Mouse (Mus musculus): ENCODE data around the gene Zcchc8.
A peak's percentile ranks its signal among the peaks of the same experiment; 100 is the strongest.

Gene Zcchc8

DNA sequence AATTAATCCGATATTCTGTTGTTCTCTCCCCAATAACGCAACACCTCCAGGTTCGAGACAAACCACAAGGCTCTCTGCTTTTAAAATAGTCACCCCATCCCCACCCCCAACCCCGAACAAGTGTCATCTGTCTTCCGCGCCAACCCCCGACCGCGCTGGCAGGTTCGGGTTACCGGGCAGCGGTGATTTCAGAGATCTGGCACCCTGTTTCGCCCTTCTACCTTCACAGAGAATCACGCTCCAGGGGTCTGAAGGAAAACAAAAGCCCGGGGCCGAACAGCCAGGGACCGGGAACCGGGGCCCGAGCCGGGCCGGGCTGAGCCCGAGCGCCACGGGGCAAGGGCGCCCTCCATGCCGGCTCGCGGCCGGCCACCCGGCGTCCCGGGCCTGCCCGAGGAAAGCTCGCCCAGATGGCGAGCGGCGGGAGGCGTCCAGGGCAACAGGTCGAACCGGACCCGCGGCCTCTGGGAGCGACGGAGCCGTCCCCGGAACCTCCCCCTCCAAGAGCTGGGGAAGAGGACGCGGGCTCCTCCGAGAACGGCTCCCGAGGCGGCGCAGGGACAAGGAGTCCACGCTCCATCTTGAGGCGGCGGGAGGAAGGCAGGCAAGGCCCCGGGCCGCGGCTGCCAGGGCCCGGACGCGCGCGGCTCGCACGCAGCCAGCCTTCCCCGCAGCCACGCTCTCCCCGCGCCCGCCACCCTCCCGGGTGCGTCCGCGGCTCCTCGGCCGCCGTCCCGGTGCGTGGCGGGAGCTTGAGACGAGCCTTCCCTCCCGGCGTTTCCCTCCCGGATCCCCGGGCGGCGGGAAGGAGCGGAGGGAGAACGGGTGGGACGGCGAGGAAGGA lies 37.3 kb downstream of the Zcchc8 start:
- DNase-seq: peak; percentile 86 to 87

DNA sequence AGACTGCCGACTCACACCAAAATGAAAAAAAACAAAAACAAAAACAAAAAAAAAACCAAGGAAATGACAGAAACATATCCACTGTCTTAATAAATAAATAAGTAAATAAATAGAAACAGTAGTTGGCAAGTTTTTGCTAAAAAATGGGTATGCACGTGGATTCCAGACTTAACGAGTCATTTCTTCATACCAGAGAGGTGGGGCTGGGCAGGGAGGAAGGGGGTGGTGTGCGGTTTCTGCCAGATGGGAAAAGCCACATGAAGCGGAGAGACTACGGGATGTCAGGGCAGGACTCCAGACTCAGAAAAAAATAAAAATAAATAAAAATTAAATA lies 37.9 kb downstream of the Zcchc8 start:
- no peak for DNase-seq

- no peak for DNase-seq
Observed at GRCm38 (mm10) chr5:123682372-123682771, 38.5 kb downstream of the Zcchc8 start.

GRCm38 (mm10) chr5:123679546-123680263 lies 41.2 kb downstream of the Zcchc8 start:
- DNase-seq: peak; percentile 61 to 70

DNA sequence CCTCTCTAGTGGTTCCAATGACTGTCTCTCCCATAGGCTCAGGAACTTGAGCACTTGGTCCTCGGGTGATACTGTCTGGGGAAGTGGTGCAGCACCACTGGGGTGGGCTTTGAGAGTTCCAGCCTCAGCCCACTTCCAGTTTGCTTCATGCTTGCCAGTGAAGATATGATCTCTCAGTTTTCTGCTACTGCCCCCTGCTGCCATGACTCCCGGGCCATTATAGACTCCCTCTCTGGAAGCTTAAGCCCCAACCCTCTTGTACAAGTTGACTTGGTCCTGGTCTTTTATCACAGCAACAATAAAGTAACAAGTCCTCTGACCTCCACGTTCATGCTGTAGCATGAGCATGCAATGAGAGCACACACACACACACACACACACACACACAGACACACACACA lies 41.8 kb downstream of the Zcchc8 start:
- DNase-seq: no peak

DNA sequence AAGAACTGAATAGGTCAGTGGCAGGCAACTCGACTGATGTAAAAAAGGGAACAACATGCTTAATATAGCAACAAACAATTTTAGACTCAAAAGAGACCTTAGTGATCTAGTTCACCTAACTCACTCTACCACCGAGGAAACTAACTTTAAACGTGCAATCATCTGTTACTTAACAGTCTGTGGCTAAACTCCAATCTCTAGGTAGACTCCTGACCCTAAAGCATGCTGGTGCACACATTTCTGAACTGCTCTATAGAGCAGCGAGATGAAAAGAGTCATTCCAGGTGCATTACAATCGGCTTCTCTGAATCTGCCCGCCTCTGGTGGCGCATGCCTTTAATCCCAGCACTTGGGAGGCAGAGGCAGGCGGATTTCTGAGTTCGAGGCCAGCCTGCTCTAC lies 45.2 kb downstream of the Zcchc8 start:
- no peak for DNase-seq

DNA sequence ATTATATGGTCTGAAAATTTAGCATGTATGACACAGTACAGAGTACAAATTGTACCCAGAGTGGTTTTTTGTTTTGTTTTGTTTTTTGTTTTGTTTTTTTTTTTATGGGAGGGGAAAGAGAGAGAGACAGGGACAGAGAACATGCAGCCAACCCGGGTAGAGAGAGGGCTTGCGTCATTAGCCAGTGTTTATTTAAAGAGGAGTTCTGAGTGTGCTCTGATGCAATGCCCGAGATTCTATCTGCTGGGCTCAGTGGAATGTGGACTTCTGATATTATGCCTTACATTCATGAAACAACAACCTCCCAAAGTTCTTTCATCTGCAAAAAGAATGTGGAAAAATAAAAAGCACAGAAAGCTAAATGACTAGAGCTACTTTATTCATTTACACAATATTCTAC lies 45.7 kb downstream of the Zcchc8 start:
- no peak for DNase-seq

DNA sequence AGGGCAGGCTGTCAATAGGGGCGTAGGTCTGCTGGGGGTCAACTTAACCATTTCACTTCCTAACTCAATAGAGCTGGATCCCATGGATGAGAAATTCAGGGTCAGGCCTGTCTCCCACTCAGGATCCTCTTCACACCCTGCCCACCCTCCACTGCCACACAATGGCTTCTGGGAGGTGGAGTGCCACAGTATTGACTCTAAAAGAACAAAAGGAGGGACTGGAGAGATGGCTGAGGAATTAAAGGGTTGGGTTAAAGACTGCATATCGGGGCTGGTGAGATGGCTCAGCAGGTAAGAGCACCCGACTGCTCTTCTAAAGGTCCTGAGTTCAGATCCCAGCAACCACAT lies 49.5 kb downstream of the Zcchc8 start:
- no peak for DNase-seq

- no peak for DNase-seq
Observed at GRCm38 (mm10) chr5:123670800-123671472, 50.0 kb downstream of the Zcchc8 start.

DNA sequence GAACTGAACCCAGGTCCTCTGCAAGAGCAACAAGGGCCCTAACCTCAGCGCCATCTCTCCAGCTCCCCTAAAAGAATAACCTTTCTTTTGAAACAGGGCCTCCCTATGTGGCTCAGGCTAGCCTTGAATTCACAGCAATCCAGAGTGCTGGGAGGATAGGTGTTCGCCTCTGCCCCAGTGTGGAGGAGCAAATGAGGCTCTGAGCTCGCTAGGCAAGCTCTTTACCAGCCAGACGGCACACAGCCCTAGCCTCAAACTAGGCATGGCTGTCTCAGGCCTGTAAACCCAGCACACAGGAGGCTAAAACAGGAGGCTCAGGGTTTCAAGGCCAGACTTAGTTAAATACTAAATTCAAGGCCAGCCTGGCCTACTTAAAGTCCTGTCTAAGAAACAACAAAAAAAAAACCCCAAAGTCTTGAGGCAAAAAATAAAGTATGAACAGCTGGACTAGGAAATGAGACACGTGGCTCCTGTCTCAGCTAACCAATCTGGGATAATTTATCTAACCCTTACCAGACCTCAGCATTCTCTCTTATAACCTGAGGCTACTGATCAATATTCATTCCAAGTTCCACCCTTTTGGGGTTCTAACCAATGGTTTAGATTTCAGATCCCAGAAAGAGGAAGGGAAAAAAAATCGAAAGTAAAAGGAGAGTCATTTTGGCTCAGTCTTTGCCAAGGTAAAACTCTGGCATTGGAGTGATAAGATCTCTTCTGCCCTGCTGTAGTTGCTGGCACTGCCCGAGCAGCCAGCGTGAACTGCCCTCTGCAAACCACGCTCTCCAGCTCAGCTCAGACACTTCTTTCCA lies 50.7 kb downstream of the Zcchc8 start:
- no peak for DNase-seq

GRCm38 (mm10) chr5:123667915-123668314 lies 53.0 kb downstream of the Zcchc8 start:
- no peak for DNase-seq

DNA sequence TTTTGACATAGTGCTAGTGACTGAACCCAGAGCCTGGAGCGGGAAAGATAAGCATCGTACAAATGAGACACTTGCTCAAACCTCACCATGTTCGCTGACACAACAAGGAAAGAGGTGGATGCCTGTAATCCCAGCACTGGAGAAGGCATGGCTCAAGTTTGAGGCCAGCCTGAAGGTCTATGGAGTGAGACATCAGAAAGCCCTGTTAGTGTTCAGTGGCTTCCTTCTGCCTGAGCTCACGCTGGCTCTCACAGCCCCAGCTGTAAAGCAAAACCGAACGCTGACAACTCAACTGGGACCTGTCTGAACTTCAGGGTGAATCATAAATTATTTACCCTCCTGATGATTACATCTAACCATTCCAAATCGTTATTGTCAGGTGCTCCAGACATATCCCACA lies 54.9 kb downstream of the Zcchc8 start:
- DNase-seq: no peak

GRCm38 (mm10) chr5:123664329-123664728 lies 56.6 kb downstream of the Zcchc8 start:
- DNase-seq: no peak

DNA sequence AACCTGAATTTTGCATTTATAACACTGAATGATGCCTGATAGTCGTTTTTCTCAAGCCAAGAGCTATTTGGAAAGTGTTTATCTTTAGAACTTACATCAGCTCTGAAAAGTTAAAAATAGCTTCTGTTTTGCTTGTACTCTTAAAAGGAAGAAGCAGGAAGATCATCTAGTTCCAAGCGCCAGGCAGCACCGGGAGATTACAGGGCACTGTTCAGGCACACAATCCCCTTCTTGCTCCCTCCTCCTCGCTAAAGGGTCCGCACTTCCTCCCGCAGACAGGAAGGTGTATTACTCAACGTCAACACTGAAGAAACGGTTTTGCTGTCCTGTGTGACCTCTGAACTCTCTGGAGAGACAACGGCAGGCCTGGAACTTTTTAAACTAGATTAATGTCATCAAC lies 58.8 kb downstream of the Zcchc8 start:
- no peak for DNase-seq

DNA sequence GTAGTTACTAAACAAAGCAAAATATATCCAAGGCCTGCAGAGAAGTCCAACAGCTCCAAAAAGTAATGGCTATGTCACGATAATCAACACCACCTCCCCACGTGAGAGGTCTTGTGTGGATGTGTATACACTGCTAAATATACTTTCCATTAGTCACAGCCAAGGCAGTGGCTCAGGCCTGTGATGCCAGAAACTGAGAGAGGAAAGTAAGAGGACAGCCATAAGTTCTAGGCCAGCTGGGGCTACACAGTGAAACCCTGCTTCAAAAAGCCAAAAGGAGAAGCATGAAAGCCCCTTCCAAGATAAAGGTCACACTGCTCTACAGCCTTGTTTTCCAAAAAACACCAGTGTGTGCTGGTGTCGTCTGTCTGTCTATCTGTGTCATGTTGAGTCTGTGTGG lies 59.3 kb downstream of the Zcchc8 start:
- no peak for DNase-seq

DNA sequence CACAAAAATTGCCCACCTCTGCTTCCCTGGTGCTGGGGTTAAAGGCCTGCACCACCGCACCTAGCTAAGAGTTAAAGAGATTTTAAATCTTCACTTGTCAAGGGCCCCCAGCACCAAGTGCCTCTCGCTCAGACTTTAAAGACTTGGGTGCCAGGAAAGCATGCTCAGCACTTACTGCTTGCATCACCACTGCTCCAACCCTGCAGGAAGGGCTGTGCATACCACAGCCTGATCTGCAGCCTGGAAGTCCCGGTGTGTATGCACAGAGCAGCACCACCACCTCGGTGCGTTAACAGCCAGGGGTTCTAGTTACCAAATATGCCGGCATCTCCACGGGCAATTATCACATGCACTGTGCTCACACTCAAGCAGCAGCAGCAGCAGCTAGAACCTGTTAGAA lies 63.2 kb downstream of the Zcchc8 start:
- DNase-seq: no peak

DNA sequence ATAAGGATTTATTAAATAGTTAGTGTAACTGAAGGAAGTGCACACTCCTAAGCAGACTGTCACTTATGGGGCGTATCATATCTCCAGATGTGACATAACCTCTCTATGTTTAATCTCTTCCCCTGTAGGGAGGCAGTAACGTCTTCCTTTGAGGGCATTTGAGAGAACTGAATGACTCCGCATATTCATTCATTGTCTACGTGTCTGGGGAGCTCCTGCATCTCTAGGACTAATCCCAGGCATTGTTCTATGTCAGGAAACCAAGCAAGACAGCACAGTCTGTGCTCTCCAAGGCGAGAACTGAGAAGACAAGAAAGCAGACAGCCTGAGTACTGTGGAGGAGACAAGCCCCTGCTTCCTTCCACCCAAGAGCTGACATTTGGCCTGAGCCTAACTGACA lies 66.0 kb downstream of the Zcchc8 start:
- DNase-seq: no peak

DNA sequence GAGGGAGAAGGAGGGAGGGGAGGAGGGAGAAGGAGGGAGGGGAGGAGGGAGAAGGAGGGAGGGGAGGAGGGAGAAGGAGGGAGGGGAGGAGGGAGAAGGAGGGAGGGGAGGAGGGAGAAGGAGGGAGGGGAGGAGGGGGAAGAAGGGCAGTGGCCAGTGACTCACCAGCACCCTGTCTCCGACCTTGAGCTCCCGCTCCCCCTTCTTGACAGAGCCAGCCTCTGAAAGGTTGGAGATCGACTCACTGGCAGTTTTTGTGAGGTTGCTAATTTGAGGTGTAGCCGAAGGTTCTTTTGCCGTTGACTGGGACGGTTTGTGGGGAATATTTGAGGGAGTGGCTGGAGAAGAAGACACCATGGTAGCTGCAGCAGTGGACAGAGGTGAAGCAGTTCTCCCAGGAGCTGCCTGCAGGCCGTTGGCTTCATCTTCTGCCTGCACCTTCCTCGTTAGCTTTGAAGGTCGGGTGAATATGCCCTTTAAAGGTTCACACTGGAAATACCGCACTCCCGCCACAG lies 67.6 kb downstream of the Zcchc8 start:
- no peak for DNase-seq

DNA sequence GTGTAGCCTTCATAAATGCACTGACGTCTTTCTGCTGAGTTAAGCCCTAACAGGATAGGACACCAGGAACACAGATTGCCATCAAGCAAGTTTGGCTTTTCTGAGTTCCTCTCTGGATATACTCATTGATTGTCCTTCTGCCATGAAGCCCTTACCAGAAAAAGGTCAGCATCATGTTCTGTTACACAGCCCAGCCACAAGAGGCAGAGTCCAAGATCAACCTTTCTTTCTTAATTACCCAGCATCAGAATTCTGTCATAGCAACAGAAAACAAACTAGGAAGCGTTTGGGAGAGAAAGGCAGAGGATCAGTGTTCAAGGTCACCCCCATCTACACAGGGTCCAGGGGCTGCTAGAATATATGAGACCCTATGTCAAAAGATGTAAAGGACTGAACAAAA lies 70.1 kb downstream of the Zcchc8 start:
- no peak for DNase-seq
